Mouse (Mus musculus): ENCODE data around the gene Dclk1. TPM values are rescaled to one million over a fixed set of nuclear protein-coding genes. Genes with fewer than 3 reads are reported as not detected.

Dclk1 gene
- polyA plus RNA-seq, 1 experiment from 2014 or later, result 99.0 TPM

- Histone ChIP-seq H3K9me3 (ENCODE audit: control insufficient read depth, low read length) (no peaks in the 10 kb centered on the region), H3K27me3 (ENCODE audit: control insufficient read depth, insufficient read depth, low read length) (no peaks in the 10 kb centered on the region), H3K4me1 (ENCODE audit: control insufficient read depth, insufficient read depth, low read length) (peaks cover 6% of the 10 kb centered on the region; the same call in 1 of the 2 replicates), H3K4me3 (ENCODE audit: low read depth, low read length) (no peak overlapping the region), H3K4me2 (ENCODE audit: low read depth) (no peak overlapping the region), H3K9ac (ENCODE audit: low read length) (no peak overlapping the region), H3K36me3 (ENCODE audit: control insufficient read depth, insufficient read depth, low read length) (no peaks in the 10 kb centered on the region), H3K27ac (ENCODE audit: low read depth, low read length) (no peak overlapping the region)
- no peak for DNase-seq (ENCODE audit: low spot score)
- WGBS, result 73% methylated on average over 17 of the region's 17 CpGs
- no peak for ATAC-seq (ENCODE audit: insufficient read depth, low FRiP score, low TSS enrichment)
Measured at GRCm38 (mm10) chr3:55517454-55518014, 275.4 kb downstream of the Dclk1 start.

- Histone ChIP-seq H3K27ac (ENCODE audit: low read depth, low read length) (no peak overlapping the region), H3K4me2 (ENCODE audit: low read depth) (no peak overlapping the region), H3K27me3 (ENCODE audit: control insufficient read depth, insufficient read depth, low read length) (no peaks in the 10 kb centered on the region), H3K36me3 (ENCODE audit: control insufficient read depth, insufficient read depth, low read length) (no peaks in the 10 kb centered on the region), H3K4me1 (ENCODE audit: control insufficient read depth, insufficient read depth, low read length) (peaks cover 24% of the 10 kb centered on the region), H3K9ac (ENCODE audit: low read length) (no peak overlapping the region), H3K4me3 (ENCODE audit: low read depth, low read length) (no peak overlapping the region), H3K9me3 (ENCODE audit: control insufficient read depth, low read length) (no peaks in the 10 kb centered on the region)
- 33% methylated on average over 12 of the region's 12 CpGs for WGBS
- ATAC-seq (ENCODE audit: insufficient read depth, low FRiP score, low TSS enrichment) (0 out of 2 replicates have a peak, but pooled peaks have one; percentile 49), DNase-seq (ENCODE audit: low spot score) (peak; percentile 72)
Measured at GRCm38 (mm10) chr3:55520240-55521180, 278.3 kb downstream of the Dclk1 start.

- DNase-seq (ENCODE audit: low spot score) (no peak), ATAC-seq (ENCODE audit: insufficient read depth, low FRiP score, low TSS enrichment) (no peak)
- no peak overlapping the region for H3K9ac ChIP-seq (ENCODE audit: low read length)
- H3K27ac ChIP-seq (ENCODE audit: low read depth, low read length), result no peak overlapping the region
- H3K4me3 ChIP-seq (ENCODE audit: low read depth, low read length), result no peak overlapping the region
- H3K4me2 ChIP-seq (ENCODE audit: low read depth), result no peak overlapping the region
- WGBS, result 82% methylated on average over 8 of the region's 8 CpGs
- H3K9me3 ChIP-seq (ENCODE audit: control insufficient read depth, low read length), result no peaks in the 10 kb centered on the region
- no peaks in the 10 kb centered on the region for H3K36me3 ChIP-seq (ENCODE audit: control insufficient read depth, insufficient read depth, low read length)
- H3K27me3 ChIP-seq (ENCODE audit: control insufficient read depth, insufficient read depth, low read length), result no peaks in the 10 kb centered on the region
- H3K4me1 ChIP-seq (ENCODE audit: control insufficient read depth, insufficient read depth, low read length), result peaks cover 25% of the 10 kb centered on the region
Measured at GRCm38 (mm10) chr3:55521776-55522175, 279.6 kb downstream of the Dclk1 start.

- Histone ChIP-seq H3K9me3 (ENCODE audit: control insufficient read depth, low read length) (no peaks in the 10 kb centered on the region), H3K36me3 (ENCODE audit: control insufficient read depth, insufficient read depth, low read length) (no peaks in the 10 kb centered on the region), H3K27me3 (ENCODE audit: control insufficient read depth, insufficient read depth, low read length) (no peaks in the 10 kb centered on the region), H3K9ac (ENCODE audit: low read length) (no peak overlapping the region), H3K4me1 (ENCODE audit: control insufficient read depth, insufficient read depth, low read length) (peaks cover 27% of the 10 kb centered on the region), H3K4me3 (ENCODE audit: low read depth, low read length) (no peak overlapping the region), H3K4me2 (ENCODE audit: low read depth) (no peak overlapping the region), H3K27ac (ENCODE audit: low read depth, low read length) (peak overlapping the region; percentile 64)
- DNase-seq (ENCODE audit: low spot score), result peak; percentile 26
- WGBS, result 34% methylated on average over 7 of the region's 7 CpGs
- peak; percentile 43 for ATAC-seq (ENCODE audit: insufficient read depth, low FRiP score, low TSS enrichment)
Measured at GRCm38 (mm10) chr3:55523224-55523623, 281.1 kb downstream of the Dclk1 start.

- H3K4me3 ChIP-seq (ENCODE audit: low read depth, low read length), result no peak overlapping the region
- no peaks in the 10 kb centered on the region for H3K9me3 ChIP-seq (ENCODE audit: control insufficient read depth, low read length)
- H3K9ac ChIP-seq (ENCODE audit: low read length), result no peak overlapping the region
- H3K36me3 ChIP-seq (ENCODE audit: control insufficient read depth, insufficient read depth, low read length), result no peaks in the 10 kb centered on the region
- WGBS, result 30% methylated on average over 16 of the region's 16 CpGs
- peaks cover 28% of the 10 kb centered on the region for H3K4me1 ChIP-seq (ENCODE audit: control insufficient read depth, insufficient read depth, low read length)
- no peaks in the 10 kb centered on the region for H3K27me3 ChIP-seq (ENCODE audit: control insufficient read depth, insufficient read depth, low read length)
- peak; percentile 45; the same call in 1 of the 2 replicates for ATAC-seq (ENCODE audit: insufficient read depth, low FRiP score, low TSS enrichment)
- no peak overlapping the region for H3K4me2 ChIP-seq (ENCODE audit: low read depth)
- DNase-seq (ENCODE audit: low spot score), result peak; percentile 43
- H3K27ac ChIP-seq (ENCODE audit: low read depth, low read length), result peak overlapping the region; percentile 66
Measured at GRCm38 (mm10) chr3:55523735-55524477, 281.7 kb downstream of the Dclk1 start.

GRCm38 (mm10) chr3:55524491-55525195 is 282.5 kb downstream of the Dclk1 start:
- H3K4me3 ChIP-seq (ENCODE audit: low read depth, low read length), result no peak overlapping the region
- H3K9ac ChIP-seq (ENCODE audit: low read length), result no peak overlapping the region
- H3K4me2 ChIP-seq (ENCODE audit: low read depth), result no peak overlapping the region
- no peaks in the 10 kb centered on the region for H3K27me3 ChIP-seq (ENCODE audit: control insufficient read depth, insufficient read depth, low read length)
- WGBS, result 41% methylated on average over 9 of the region's 9 CpGs
- peak overlapping the region; percentile 66 for H3K27ac ChIP-seq (ENCODE audit: low read depth, low read length)
- peak; percentile 48 for ATAC-seq (ENCODE audit: insufficient read depth, low FRiP score, low TSS enrichment)
- DNase-seq (ENCODE audit: low spot score), result peak; percentile 61
- no peaks in the 10 kb centered on the region for H3K9me3 ChIP-seq (ENCODE audit: control insufficient read depth, low read length)
- no peaks in the 10 kb centered on the region for H3K36me3 ChIP-seq (ENCODE audit: control insufficient read depth, insufficient read depth, low read length)
- H3K4me1 ChIP-seq (ENCODE audit: control insufficient read depth, insufficient read depth, low read length), result peaks cover 28% of the 10 kb centered on the region

- H3K36me3 ChIP-seq (ENCODE audit: control insufficient read depth, insufficient read depth, low read length), result no peaks in the 10 kb centered on the region
- H3K4me2 ChIP-seq (ENCODE audit: low read depth), result no peak overlapping the region
- no peaks in the 10 kb centered on the region for H3K9me3 ChIP-seq (ENCODE audit: control insufficient read depth, low read length)
- DNase-seq (ENCODE audit: low spot score) (no peak), ATAC-seq (ENCODE audit: insufficient read depth, low FRiP score, low TSS enrichment) (no peak)
- no peak overlapping the region for H3K27ac ChIP-seq (ENCODE audit: low read depth, low read length)
- no peak overlapping the region for H3K4me3 ChIP-seq (ENCODE audit: low read depth, low read length)
- H3K4me1 ChIP-seq (ENCODE audit: control insufficient read depth, insufficient read depth, low read length), result peaks cover 30% of the 10 kb centered on the region
- H3K27me3 ChIP-seq (ENCODE audit: control insufficient read depth, insufficient read depth, low read length), result no peaks in the 10 kb centered on the region
- 91% methylated on average over 3 of the region's 3 CpGs for WGBS
- H3K9ac ChIP-seq (ENCODE audit: low read length), result no peak overlapping the region
Measured at GRCm38 (mm10) chr3:55526470-55526869, 284.3 kb downstream of the Dclk1 start.

- H3K27me3 ChIP-seq (ENCODE audit: control insufficient read depth, insufficient read depth, low read length), result no peaks in the 10 kb centered on the region
- H3K27ac ChIP-seq (ENCODE audit: low read depth, low read length), result 0 out of 2 replicates have a peak overlapping the region, but pooled peaks have one; percentile 30
- 61% methylated on average over 1 of the region's 1 CpGs for WGBS
- peaks cover 26% of the 10 kb centered on the region for H3K4me1 ChIP-seq (ENCODE audit: control insufficient read depth, insufficient read depth, low read length)
- no peak for ATAC-seq (ENCODE audit: insufficient read depth, low FRiP score, low TSS enrichment)
- no peak overlapping the region for H3K9ac ChIP-seq (ENCODE audit: low read length)
- H3K36me3 ChIP-seq (ENCODE audit: control insufficient read depth, insufficient read depth, low read length), result no peaks in the 10 kb centered on the region
- no peak overlapping the region for H3K4me3 ChIP-seq (ENCODE audit: low read depth, low read length)
- no peak for DNase-seq (ENCODE audit: low spot score)
- H3K9me3 ChIP-seq (ENCODE audit: control insufficient read depth, low read length), result no peaks in the 10 kb centered on the region
- H3K4me2 ChIP-seq (ENCODE audit: low read depth), result no peak overlapping the region
Measured at GRCm38 (mm10) chr3:55527566-55527965, 285.4 kb downstream of the Dclk1 start.

Measured in neural tube, embryonic 11.5 days (tissue).